Mouse (Mus musculus) forebrain, embryonic 16.5 days (tissue): ENCODE measurements around the gene Gtf3c4. TPM values are rescaled to one million over a fixed set of nuclear protein-coding genes. Genes with fewer than 3 reads are reported as not detected.

Experiments used
- ATAC-seq: fragments of 200-750 bp; cut with Nextera tagmentation; 2 replicates; pipeline ENCODE4 v1.8.0; 2017; ENCODE audit warnings: mild to moderate bottlenecking, moderate library complexity
- H3K27ac ChIP-seq: fragments of 300-500 bp; sonication (generic); 2 replicates; pipeline ENCODE4 v1.5.1; 2014; ENCODE audit warnings: low read length, control low read depth
- H3K27me3 ChIP-seq: fragments of 300-500 bp; sonication (generic); replicated peaks from 2 replicates; pipeline ENCODE4 v1.6.1; 2014; ENCODE audit warnings: low read length; ENCODE audit not compliant: control insufficient read depth, insufficient read depth
- H3K36me3 ChIP-seq: fragments of 300-500 bp; sonication (generic); 2 replicates; pipeline ENCODE4 v1.6.1; 2014; ENCODE audit not compliant: control insufficient read depth, insufficient read depth
- H3K4me1 ChIP-seq: fragments of 300-500 bp; sonication (generic); replicated peaks from 2 replicates; pipeline ENCODE4 v1.6.1; 2014; ENCODE audit warnings: low read length; ENCODE audit not compliant: control insufficient read depth, insufficient read depth
- H3K4me2 ChIP-seq: fragments of 300-500 bp; sonication (generic); 2 replicates; pipeline ENCODE4 v1.6.1; 2014; ENCODE audit warnings: mild to moderate bottlenecking, low read length, control low read depth
- H3K4me3 ChIP-seq: fragments of 300-500 bp; sonication (generic); replicated peaks from 2 replicates; pipeline ENCODE4 v1.5.1; 2014; ENCODE audit warnings: mild to moderate bottlenecking, low read length, control low read depth
- H3K9ac ChIP-seq: fragments of 300-500 bp; sonication (generic); replicated peaks from 2 replicates; pipeline ENCODE4 v1.6.1; 2014; ENCODE audit warnings: low read depth, low read length, control low read depth
- H3K9me3 ChIP-seq: fragments of 300-500 bp; sonication (generic); 2 replicates; pipeline ENCODE4 v1.6.1; 2016; ENCODE audit warnings: low read length; ENCODE audit not compliant: control insufficient read depth
- WGBS: fragments of 180-500 bp; shearing (Covaris S2); extraction: QIAGEN DNeasy Blood & Tissue Kit; methylation state at CpG from one replicate; pipeline ENCODE4 v1.1.7; 2014; 5-methylcytosine and 5-hydroxymethylcytosine counted together
- polyA plus RNA-seq: library from polyadenylated mRNA; unstranded; fragments of >200 nt; fragmentation: Nextera tagmentation; extraction: Ambion mirVana; gene quantifications from 2 replicates; pipeline ENCODE4 v1.2.1, GENCODE M21; 2015

Gtf3c4 gene
- polyA plus RNA-seq, 1 experiment from 2014 or later = 21.2 TPM

DNA sequence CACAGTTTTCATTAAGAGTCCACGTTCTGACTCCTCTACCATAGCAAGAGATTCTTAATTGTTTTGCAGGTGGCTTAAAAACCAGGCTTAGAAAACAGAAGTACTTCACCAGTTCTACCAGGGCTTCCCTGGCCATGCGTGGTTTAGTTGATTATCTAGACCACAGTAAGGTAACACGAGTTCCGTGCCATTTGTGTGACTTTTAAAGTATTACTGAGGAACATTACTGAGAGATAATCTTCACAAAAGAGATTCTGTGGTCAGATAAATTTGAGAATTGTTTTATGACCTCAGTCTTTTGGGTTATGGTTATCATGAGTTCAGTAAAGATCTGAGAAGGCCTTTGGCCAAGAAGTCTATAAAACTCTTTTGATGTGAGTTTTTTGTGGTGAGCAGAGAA, 19.1 kb upstream of the Gtf3c4 start:
- H3K9ac ChIP-seq = no peak overlapping the region
- no peaks in the 10 kb centered on the region for H3K9me3 ChIP-seq
- peaks cover 21% of the 10 kb centered on the region for H3K36me3 ChIP-seq
- no peaks in the 10 kb centered on the region for H3K27me3 ChIP-seq
- no peak overlapping the region for H3K4me3 ChIP-seq
- H3K4me1 ChIP-seq = no peaks in the 10 kb centered on the region
- no peak overlapping the region for H3K27ac ChIP-seq
- no peak for ATAC-seq
- WGBS = 96% methylated on average over 4 of the region's 4 CpGs
- no peak overlapping the region for H3K4me2 ChIP-seq

GRCm38 (mm10) chr2:28855773-28856172, 15.6 kb upstream of the Gtf3c4 start:
- Histone ChIP-seq H3K4me1 (no peaks in the 10 kb centered on the region), H3K27me3 (no peaks in the 10 kb centered on the region), H3K36me3 (peaks cover 7% of the 10 kb centered on the region; the same call in 1 of the 2 replicates), H3K27ac (no peak overlapping the region), H3K4me3 (no peak overlapping the region), H3K9ac (no peak overlapping the region), H3K4me2 (no peak overlapping the region), H3K9me3 (no peaks in the 10 kb centered on the region)
- ATAC-seq = no peak
- WGBS = 94% methylated on average over 2 of the region's 2 CpGs

GRCm38 (mm10) chr2:28852594-28852993, 12.4 kb upstream of the Gtf3c4 start:
- no peak for ATAC-seq
- no peaks in the 10 kb centered on the region for H3K4me1 ChIP-seq
- no peaks in the 10 kb centered on the region for H3K9me3 ChIP-seq
- H3K36me3 ChIP-seq = peaks cover 10% of the 10 kb centered on the region
- no peak overlapping the region for H3K4me2 ChIP-seq
- H3K27me3 ChIP-seq = no peaks in the 10 kb centered on the region
- H3K4me3 ChIP-seq = no peak overlapping the region
- 89% methylated on average over 3 of the region's 3 CpGs for WGBS
- H3K9ac ChIP-seq = no peak overlapping the region
- H3K27ac ChIP-seq = no peak overlapping the region

DNA sequence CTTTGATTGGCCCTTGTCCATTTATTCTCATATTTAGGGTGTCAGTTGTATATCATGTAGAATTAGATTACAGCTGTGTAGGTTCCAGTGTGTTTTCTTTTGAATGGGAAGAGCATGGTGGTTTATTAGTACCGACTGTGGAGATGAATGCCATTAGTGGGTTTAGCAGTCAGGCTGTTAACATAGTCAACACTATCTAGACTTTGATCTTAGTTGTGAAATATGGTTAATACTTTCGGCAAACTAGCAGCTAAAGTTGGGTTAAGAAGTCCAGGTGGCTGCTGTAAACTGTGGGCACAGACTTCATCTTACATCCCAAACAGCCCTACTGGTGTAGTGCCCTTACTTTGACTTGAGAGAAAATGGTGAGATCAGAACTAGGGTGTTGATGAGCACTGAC, 8.7 kb upstream of the Gtf3c4 start:
- Histone ChIP-seq H3K4me2 (no peak overlapping the region), H3K27me3 (no peaks in the 10 kb centered on the region)

DNA sequence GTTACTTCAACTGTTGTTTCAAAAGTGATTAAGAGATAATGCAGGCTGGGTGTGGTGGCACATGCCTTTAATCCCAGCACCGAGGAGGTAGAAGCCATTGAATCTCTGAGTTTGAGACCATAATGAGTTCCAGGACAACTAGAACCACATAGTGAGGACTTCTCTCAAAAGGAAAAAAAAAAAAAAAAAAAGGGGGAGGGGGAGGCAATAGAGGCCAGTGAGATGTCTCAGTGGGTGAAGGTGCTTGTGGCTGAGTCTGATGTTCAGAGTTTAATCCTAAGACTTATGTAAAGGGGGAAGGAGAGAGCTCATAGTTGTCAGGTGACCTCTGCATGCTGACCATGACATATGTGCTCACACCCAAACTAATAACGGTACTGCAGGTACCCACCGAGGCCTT, 1.9 kb upstream of the Gtf3c4 start:
- Histone ChIP-seq H3K9ac (no peak overlapping the region), H3K4me3 (no peak overlapping the region)

More for the DNA sequence above, 8.7 kb upstream of the Gtf3c4 start:
- no peaks in the 10 kb centered on the region for H3K9me3 ChIP-seq
- no peak overlapping the region for H3K9ac ChIP-seq
- H3K4me1 ChIP-seq = no peaks in the 10 kb centered on the region
- 90% methylated on average over 2 of the region's 2 CpGs for WGBS
- H3K4me3 ChIP-seq = no peak overlapping the region
- no peak for ATAC-seq
- H3K36me3 ChIP-seq = peaks cover 15% of the 10 kb centered on the region
- no peak overlapping the region for H3K27ac ChIP-seq

DNA sequence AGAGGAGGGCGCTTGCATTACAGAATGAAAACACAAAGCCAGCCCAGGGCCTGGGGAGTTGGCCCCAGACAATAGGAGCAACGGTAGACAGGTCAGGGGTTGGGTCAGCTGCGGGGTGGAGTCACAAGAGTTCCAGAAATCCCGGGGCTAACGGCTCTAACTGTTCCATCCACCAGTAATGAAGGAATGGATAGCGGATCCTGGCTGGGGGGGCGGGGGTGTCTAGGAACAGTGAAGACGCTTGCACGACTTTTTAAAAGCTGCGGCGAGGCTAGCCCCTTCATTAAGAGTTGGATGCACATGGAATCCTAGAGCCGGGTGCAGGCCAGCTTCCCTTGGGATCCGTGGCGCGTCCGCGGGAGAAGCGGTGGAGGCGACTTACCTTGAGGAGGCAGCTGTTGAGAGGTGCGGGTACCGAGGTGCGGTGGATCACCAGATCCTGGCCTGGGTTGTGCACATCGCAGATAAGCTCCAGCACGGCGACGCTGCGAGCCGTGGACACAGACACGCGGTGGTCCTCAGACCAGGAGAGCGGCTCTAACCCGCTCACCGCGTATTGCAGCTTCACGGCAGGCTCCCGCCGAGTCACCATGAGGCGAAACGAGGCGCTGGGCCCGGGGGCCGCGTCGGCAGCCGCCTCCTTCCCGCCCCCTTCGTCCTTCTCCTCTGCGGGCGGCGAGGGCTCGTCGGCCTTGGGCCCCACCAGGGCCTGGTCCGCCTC, 499 bp downstream of the Gtf3c4 start:
- Histone ChIP-seq H3K27me3 (no peaks in the 10 kb centered on the region), H3K9me3 (no peaks in the 10 kb centered on the region), H3K9ac (peak overlapping the region; percentile 92), H3K4me2 (peak overlapping the region; percentile 99), H3K27ac (peak overlapping the region; percentile 72), H3K36me3 (peaks cover 5% of the 10 kb centered on the region; the same call in 1 of the 2 replicates), H3K4me1 (peaks cover 35% of the 10 kb centered on the region), H3K4me3 (peak overlapping the region; percentile 98)
- ATAC-seq = peak; percentile 61
- WGBS = under 1% methylated on average over 46 of the region's 53 CpGs

More for the DNA sequence above, 1.9 kb upstream of the Gtf3c4 start:
- Histone ChIP-seq H3K4me1 (peaks cover 35% of the 10 kb centered on the region), H3K36me3 (0 out of 2 replicates have a peak, but pooled peaks cover 4% of the 10 kb centered on the region), H3K9me3 (no peaks in the 10 kb centered on the region), H3K27ac (no peak overlapping the region), H3K27me3 (no peaks in the 10 kb centered on the region), H3K4me2 (peak overlapping the region; percentile 92)
- ATAC-seq = no peak
- 82% methylated on average over 3 of the region's 3 CpGs for WGBS

DNA sequence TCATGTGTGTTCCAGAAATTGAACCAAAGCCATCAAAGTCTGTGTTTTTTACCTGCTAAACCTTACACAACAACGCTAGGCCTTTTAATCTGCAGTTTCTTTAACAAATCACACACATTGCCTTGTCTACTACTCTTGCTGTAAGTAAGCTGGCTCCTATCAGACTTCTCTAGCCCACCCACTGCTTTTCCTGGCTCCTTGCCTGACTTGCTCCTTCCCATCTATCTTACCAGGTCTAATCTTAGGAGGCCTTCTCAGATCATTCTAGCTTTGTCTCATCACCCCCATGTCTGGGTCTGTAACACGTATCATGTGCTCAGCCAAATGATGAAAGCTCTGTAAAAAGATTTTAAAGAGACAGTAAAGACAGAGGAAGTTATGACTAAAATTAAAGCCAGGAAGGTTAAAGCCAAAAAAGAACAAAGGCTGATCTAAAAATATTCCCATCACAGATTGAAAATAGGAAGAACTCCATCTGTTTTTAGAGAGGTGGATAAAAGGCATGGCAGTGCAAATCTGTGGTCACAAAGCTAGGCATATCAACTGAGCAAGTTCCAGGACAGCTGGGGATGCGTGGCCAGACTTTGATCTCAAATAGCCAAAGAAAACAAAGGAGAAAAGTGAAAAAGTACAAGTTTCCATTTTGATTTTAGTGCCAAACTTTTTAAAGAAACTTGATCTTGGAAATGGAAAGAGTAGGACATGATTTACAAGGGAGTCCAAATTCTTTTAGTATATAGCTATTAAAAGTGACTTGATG, 3.8 kb downstream of the Gtf3c4 start:
- ATAC-seq = no peak
- H3K9me3 ChIP-seq = no peaks in the 10 kb centered on the region
- no peak overlapping the region for H3K4me3 ChIP-seq
- H3K4me2 ChIP-seq = no peak overlapping the region
- WGBS = 77% methylated on average over 3 of the region's 3 CpGs
- H3K27ac ChIP-seq = no peak overlapping the region
- H3K36me3 ChIP-seq = peaks cover 30% of the 10 kb centered on the region
- H3K9ac ChIP-seq = no peak overlapping the region
- H3K27me3 ChIP-seq = no peaks in the 10 kb centered on the region
- H3K4me1 ChIP-seq = peaks cover 20% of the 10 kb centered on the region

- Histone ChIP-seq H3K9me3 (no peaks in the 10 kb centered on the region), H3K4me3 (no peak overlapping the region), H3K27me3 (no peaks in the 10 kb centered on the region), H3K27ac (no peak overlapping the region), H3K4me1 (no peaks in the 10 kb centered on the region), H3K4me2 (no peak overlapping the region), H3K36me3 (peaks cover 43% of the 10 kb centered on the region), H3K9ac (no peak overlapping the region)
- WGBS = 43% methylated on average over 4 of the region's 4 CpGs
- ATAC-seq = no peak
Measured at GRCm38 (mm10) chr2:28829265-28829664, 10.9 kb downstream of the Gtf3c4 start.

GRCm38 (mm10) chr2:28818866-28819265, 21.3 kb downstream of the Gtf3c4 start:
- ATAC-seq = no peak
- 77% methylated on average over 4 of the region's 4 CpGs for WGBS

More at GRCm38 (mm10) chr2:28818866-28819265, 21.3 kb downstream of the Gtf3c4 start:
- no peaks in the 10 kb centered on the region for H3K27me3 ChIP-seq
- H3K4me1 ChIP-seq = no peaks in the 10 kb centered on the region
- peaks cover 2% of the 10 kb centered on the region; the same call in 1 of the 2 replicates for H3K36me3 ChIP-seq
- H3K4me3 ChIP-seq = no peak overlapping the region
- no peaks in the 10 kb centered on the region for H3K9me3 ChIP-seq
- H3K4me2 ChIP-seq = no peak overlapping the region
- no peak overlapping the region for H3K27ac ChIP-seq
- no peak overlapping the region for H3K9ac ChIP-seq
